Mouse (Mus musculus): Measurements from ENCODE around the gene Uvrag.

- TF ChIP-seq FLI1 (IDR thresholded peaks at IDR 0.05; ENCODE audit: low read length) (no peak), GATA1 (IDR thresholded peaks at IDR 0.05; ENCODE audit: borderline replicate concordance, low read length) (no peak)
Measured at GRCm38 (mm10) chr7:99126057-99126456, 14.9 kb downstream of the Uvrag start.
